Mouse (Mus musculus): ENCODE results near the gene Ppp4c.

- TF ChIP-seq CTCF (IDR thresholded peaks at IDR 0.05; ENCODE audit: control insufficient read depth, insufficient read depth, low read length) (no peak), POLR2A (IDR thresholded peaks at IDR 0.05; ENCODE audit: borderline replicate concordance, control insufficient read depth, low read depth, low read length) (no peak)
Observed at GRCm38 (mm10) chr7:126758539-126758938, 33.8 kb downstream of the Ppp4c start.

Measured in bone marrow, adult 2 months (tissue).